Mouse (Mus musculus) forebrain, postnatal 0 days (tissue): ENCODE measurements around the gene Hmgcs2. TPM values are rescaled to one million over a fixed set of nuclear protein-coding genes. Genes with fewer than 3 reads are reported as not detected.

Source experiments
- ATAC-seq: fragments of 200-750 bp; cut with Nextera tagmentation; 2 replicates; pipeline ENCODE4 v1.8.0; 2017; ENCODE audit warnings: mild to moderate bottlenecking, moderate library complexity
- DNase-seq: peaks from one replicate; pipeline ENCODE4 v3.0.0-alpha.2; 2015
- H3K27ac ChIP-seq: fragments of 300-500 bp; sonication (generic); 2 replicates; pipeline ENCODE4 v1.5.1; 2014; ENCODE audit warnings: low read depth, mild to moderate bottlenecking, antibody characterized with exemption, low read length, moderate library complexity, mixed read lengths
- H3K27me3 ChIP-seq: fragments of 300-500 bp; sonication (generic); 2 replicates; pipeline ENCODE4 v1.6.1; 2014; ENCODE audit warnings: mild to moderate bottlenecking, low read length, mixed read lengths; ENCODE audit not compliant: insufficient read depth
- H3K36me3 ChIP-seq: fragments of 300-500 bp; sonication (generic); 2 replicates; pipeline ENCODE4 v1.6.1; 2014; ENCODE audit warnings: mild to moderate bottlenecking, moderate library complexity; ENCODE audit not compliant: insufficient read depth
- H3K4me1 ChIP-seq: fragments of 300-500 bp; sonication (generic); 2 replicates; pipeline ENCODE4 v1.6.1; 2014; ENCODE audit warnings: antibody characterized with exemption; ENCODE audit not compliant: insufficient read depth
- H3K4me2 ChIP-seq: fragments of 300-500 bp; sonication (generic); 2 replicates; pipeline ENCODE4 v1.6.1; 2014; ENCODE audit warnings: low read depth, mild to moderate bottlenecking, moderate library complexity
- H3K4me3 ChIP-seq: fragments of 300-500 bp; sonication (generic); 2 replicates; pipeline ENCODE4 v1.5.1; 2014; ENCODE audit warnings: low read depth, low read length, mixed read lengths
- H3K9ac ChIP-seq: fragments of 300-500 bp; sonication (generic); 2 replicates; pipeline ENCODE4 v1.6.1; 2014; ENCODE audit warnings: mild to moderate bottlenecking
- H3K9me3 ChIP-seq: fragments of 300-500 bp; sonication (generic); 2 replicates; pipeline ENCODE4 v1.6.1; 2016; ENCODE audit warnings: low read length
- CTCF ChIP-seq: sonication (generic); IDR thresholded peaks from 2 replicates; pipeline ENCODE4 v1.5.1; 2016; ENCODE audit warnings: antibody characterized with exemption, control low read depth, low read depth
- WGBS: fragments of 180-500 bp; shearing (Covaris S2); extraction: QIAGEN DNeasy Blood & Tissue Kit; methylation state at CpG from one replicate; pipeline ENCODE4 v1.1.7; 2014; 5-methylcytosine and 5-hydroxymethylcytosine counted together
- polyA plus RNA-seq: library from polyadenylated mRNA; unstranded; fragments of >200 nt; fragmentation: Nextera tagmentation; extraction: Ambion mirVana; gene quantifications from 2 replicates; pipeline ENCODE4 v1.2.1, GENCODE M21; 2015
- total RNA-seq: library from RNA; depleted of rRNA; stranded (reverse); fragments of >200 nt; gene quantifications from 2 replicates; pipeline ENCODE4 v1.2.3, GENCODE M21; 2014

Gene Hmgcs2
- total and polyA plus RNA-seq, 2 experiments from 2014 or later: 26.9 to 33.6 TPM

GRCm38 (mm10) chr3:98258723-98259122 is 21.5 kb upstream of the Hmgcs2 start:
- Histone ChIP-seq H3K27me3 (no peaks in the 10 kb centered on the region), H3K4me3 (no peak overlapping the region), H3K9ac (no peak overlapping the region), H3K4me2 (no peak overlapping the region), H3K4me1 (no peaks in the 10 kb centered on the region), H3K27ac (0 out of 2 replicates have a peak overlapping the region, but pooled peaks have one; percentile 21), H3K9me3 (no peaks in the 10 kb centered on the region), H3K36me3 (no peaks in the 10 kb centered on the region)
- 85% methylated on average over 4 of the region's 4 CpGs for WGBS
- no peak for TF ChIP-seq CTCF
- DNase-seq (no peak), ATAC-seq (no peak)

GRCm38 (mm10) chr3:98259271-98259751 is 20.9 kb upstream of the Hmgcs2 start:
- Histone ChIP-seq H3K27ac (no peak overlapping the region), H3K9me3 (no peaks in the 10 kb centered on the region), H3K36me3 (no peaks in the 10 kb centered on the region), H3K27me3 (no peaks in the 10 kb centered on the region), H3K4me1 (no peaks in the 10 kb centered on the region), H3K4me2 (no peak overlapping the region), H3K9ac (no peak overlapping the region), H3K4me3 (no peak overlapping the region)
- DNase-seq (peak; percentile 30), ATAC-seq (no peak; the same call in 1 of the 2 replicates)
- TF ChIP-seq CTCF: no peak
- 72% methylated on average over 5 of the region's 5 CpGs for WGBS

GRCm38 (mm10) chr3:98260534-98260933 is 19.7 kb upstream of the Hmgcs2 start:
- Histone ChIP-seq H3K4me1 (no peaks in the 10 kb centered on the region), H3K36me3 (no peaks in the 10 kb centered on the region), H3K9me3 (no peaks in the 10 kb centered on the region), H3K27me3 (no peaks in the 10 kb centered on the region), H3K27ac (no peak overlapping the region), H3K4me3 (no peak overlapping the region), H3K9ac (no peak overlapping the region), H3K4me2 (no peak overlapping the region)
- no peak for DNase-seq
- TF ChIP-seq CTCF: no peak
- ATAC-seq: no peak
- 84% methylated on average over 3 of the region's 3 CpGs for WGBS

- Histone ChIP-seq H3K4me1 (no peaks in the 10 kb centered on the region), H3K4me2 (no peak overlapping the region), H3K4me3 (no peak overlapping the region), H3K27ac (no peak overlapping the region), H3K9me3 (no peaks in the 10 kb centered on the region), H3K36me3 (no peaks in the 10 kb centered on the region), H3K9ac (no peak overlapping the region), H3K27me3 (no peaks in the 10 kb centered on the region)
- ATAC-seq (no peak), DNase-seq (no peak)
- WGBS: over 99% methylated on average over 4 of the region's 4 CpGs
- TF ChIP-seq CTCF: no peak
Observed at GRCm38 (mm10) chr3:98261415-98261814, 18.8 kb upstream of the Hmgcs2 start.

- no peak for ATAC-seq
Observed at GRCm38 (mm10) chr3:98262133-98262532, 18.1 kb upstream of the Hmgcs2 start.

GRCm38 (mm10) chr3:98267249-98267651 is 13.0 kb upstream of the Hmgcs2 start:
- Histone ChIP-seq H3K4me3 (no peak overlapping the region), H3K9ac (no peak overlapping the region), H3K27me3 (no peaks in the 10 kb centered on the region), H3K9me3 (no peaks in the 10 kb centered on the region), H3K4me2 (no peak overlapping the region), H3K4me1 (no peaks in the 10 kb centered on the region), H3K36me3 (no peaks in the 10 kb centered on the region), H3K27ac (no peak overlapping the region)
- peak; percentile 34 for ATAC-seq
- WGBS: 6% methylated on average over 6 of the region's 6 CpGs
- no peak for DNase-seq
- no peak for TF ChIP-seq CTCF

More at GRCm38 (mm10) chr3:98262133-98262532, 18.1 kb upstream of the Hmgcs2 start:
- no peaks in the 10 kb centered on the region for H3K36me3 ChIP-seq
- no peaks in the 10 kb centered on the region for H3K27me3 ChIP-seq
- no peak for DNase-seq
- no peak for TF ChIP-seq CTCF
- no peak overlapping the region for H3K4me2 ChIP-seq
- no peak overlapping the region for H3K9ac ChIP-seq
- H3K4me1 ChIP-seq: no peaks in the 10 kb centered on the region
- no peaks in the 10 kb centered on the region for H3K9me3 ChIP-seq
- WGBS: 99% methylated on average over 2 of the region's 2 CpGs
- no peak overlapping the region for H3K4me3 ChIP-seq
- H3K27ac ChIP-seq: no peak overlapping the region

- H3K36me3 ChIP-seq: no peaks in the 10 kb centered on the region
- no peak overlapping the region for H3K4me2 ChIP-seq
- no peaks in the 10 kb centered on the region for H3K9me3 ChIP-seq
- WGBS: 58% methylated on average over 11 of the region's 11 CpGs
- H3K27me3 ChIP-seq: no peaks in the 10 kb centered on the region
- DNase-seq (no peak), ATAC-seq (peak; percentile 34; the same call in 1 of the 2 replicates)
- H3K4me1 ChIP-seq: no peaks in the 10 kb centered on the region
- H3K9ac ChIP-seq: no peak overlapping the region
- no peak overlapping the region for H3K27ac ChIP-seq
- H3K4me3 ChIP-seq: no peak overlapping the region
- no peak for TF ChIP-seq CTCF
Observed at GRCm38 (mm10) chr3:98273623-98274398, 6.4 kb upstream of the Hmgcs2 start.
